Mouse (Mus musculus): ENCODE measurements around the gene Dync2li1. TPM values are rescaled to one million over a fixed set of nuclear protein-coding genes. Genes with fewer than 3 reads are reported as not detected.

Gene Dync2li1
- polyA plus RNA-seq, 1 experiment from 2014 or later: 27.9 TPM

DNA sequence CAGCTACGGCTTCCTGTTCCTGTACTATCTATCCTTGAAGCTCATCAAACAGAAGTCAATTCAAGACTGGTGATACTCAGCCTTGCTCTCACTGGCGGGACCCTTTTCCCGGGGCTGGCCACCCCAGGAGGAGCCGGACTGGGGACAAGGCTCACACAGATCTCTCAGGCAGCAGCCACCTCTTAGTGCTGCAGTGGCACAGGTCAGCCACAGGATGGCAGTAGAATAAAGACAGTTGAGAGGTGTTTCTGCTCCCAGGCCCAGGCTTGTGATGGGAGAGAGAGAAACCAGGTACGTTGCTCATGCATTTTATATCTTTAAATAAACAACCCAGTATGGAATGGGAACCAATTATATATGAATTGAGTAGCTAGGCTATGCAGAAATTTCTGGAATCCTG, 72.4 kb downstream of the Dync2li1 start:
- Histone ChIP-seq H3K4me1 (peaks cover 11% of the 10 kb centered on the region), H3K27ac (no peak overlapping the region), H3K9me3 (no peaks in the 10 kb centered on the region), H3K4me2 (replicated peaks) (no peak overlapping the region), H3K36me3 (no peaks in the 10 kb centered on the region), H3K4me3 (no peak overlapping the region), H3K27me3 (replicated peaks) (no peaks in the 10 kb centered on the region), H3K9ac (no peak overlapping the region)
- WGBS: 34% methylated on average over 5 of the region's 5 CpGs
- ATAC-seq (ENCODE audit: low FRiP score, low read depth): peak; percentile 56; the same call in 1 of the 2 replicates

Other genes with a start within 250 kb of the Dync2li1 start
- 9.2 and 10.0 TPM in 2 replicates for gene Thada, start 160.3 kb upstream of the Dync2li1 start, polyA plus RNA-seq (2016; fragmentation: Nextera tagmentation; extraction: Ambion mirVana)
- gene Plekhh2, start 114.6 kb upstream of the Dync2li1 start, polyA plus RNA-seq (2016; fragmentation: Nextera tagmentation; extraction: Ambion mirVana): 3.0 and 3.2 TPM in 2 replicates
- gene Abcg8, start 49.8 kb downstream of the Dync2li1 start, polyA plus RNA-seq (2016; fragmentation: Nextera tagmentation; extraction: Ambion mirVana): not detected in 2 replicates
- gene Abcg5, start 56.5 kb downstream of the Dync2li1 start, polyA plus RNA-seq (2016; fragmentation: Nextera tagmentation; extraction: Ambion mirVana): 0.24 and 0.42 TPM in 2 replicates
- gene Lrpprc, start 164.3 kb downstream of the Dync2li1 start, polyA plus RNA-seq (2016; fragmentation: Nextera tagmentation; extraction: Ambion mirVana): 49.0 and 52.9 TPM in 2 replicates